Mouse (Mus musculus) ES-E14 (cell line): ENCODE measurements around the gene F11.

Source experiments
- CHD2 ChIP-seq: IDR thresholded peaks from 2 replicates; pipeline ENCODE4 v1.6.1; 2014; ENCODE audit warnings: mild to moderate bottlenecking, low read depth, low read length, inconsistent platforms
- HCFC1 ChIP-seq: IDR thresholded peaks from 2 replicates; pipeline ENCODE4 v1.6.1; 2012; ENCODE audit warnings: low read length, inconsistent platforms, borderline replicate concordance; ENCODE audit not compliant: insufficient read depth
- ZC3H11A ChIP-seq: IDR thresholded peaks from 2 replicates; pipeline ENCODE4 v1.6.1; 2012; ENCODE audit warnings: low read depth, mild to moderate bottlenecking, inconsistent platforms, low read length, borderline replicate concordance
- ZNF384 ChIP-seq: IDR thresholded peaks from 2 replicates; pipeline ENCODE4 v1.6.1; 2012; ENCODE audit warnings: low read depth, low read length, inconsistent platforms

- TF ChIP-seq ZC3H11A, result no peak
- TF ChIP-seq CHD2, result no peak
- peak; percentile 88; the same call in 1 of the 2 replicates for TF ChIP-seq ZNF384
- no peak for TF ChIP-seq HCFC1
Measured at GRCm38 (mm10) chr8:45269056-45269455, 7.2 kb upstream of the F11 start.
